Mouse (Mus musculus) G1E-ER4 (cell line): ENCODE results near the gene Acaa1b. TPM values are rescaled to one million over a fixed set of nuclear protein-coding genes. Genes with fewer than 3 reads are reported as not detected.

ENCODE experiments used
- GATA1 ChIP-seq: IDR thresholded peaks from one replicate; pipeline ENCODE4 v1.8.0; 2012; ENCODE audit warnings: low read length, inconsistent platforms
- polyA plus RNA-seq: library from polyadenylated mRNA; stranded (reverse); fragments of >175 nt; gene quantifications from 2 replicates; pipeline ENCODE4 v1.2.3, GENCODE M21; 2012

Acaa1b gene
- not detected in 2 replicates for polyA plus RNA-seq

- TF ChIP-seq GATA1, result no peak
These were observed at the start of gene Acaa1b for GRCm38 (mm10) chr9:119156278-119157201. Gene Acaa1b, minus strand, starts transcription at chr9:119157093.

GRCm38 (mm10) chr9:119206666-119207065 lies 49.8 kb upstream of the Acaa1b start:
- no peak for TF ChIP-seq GATA1

GRCm38 (mm10) chr9:119205756-119206155 lies 48.9 kb upstream of the Acaa1b start:
- no peak for TF ChIP-seq GATA1

GRCm38 (mm10) chr9:119203617-119204016 lies 46.7 kb upstream of the Acaa1b start:
- TF ChIP-seq GATA1, result no peak

GRCm38 (mm10) chr9:119201653-119202052 lies 44.8 kb upstream of the Acaa1b start:
- TF ChIP-seq GATA1, result no peak

DNA sequence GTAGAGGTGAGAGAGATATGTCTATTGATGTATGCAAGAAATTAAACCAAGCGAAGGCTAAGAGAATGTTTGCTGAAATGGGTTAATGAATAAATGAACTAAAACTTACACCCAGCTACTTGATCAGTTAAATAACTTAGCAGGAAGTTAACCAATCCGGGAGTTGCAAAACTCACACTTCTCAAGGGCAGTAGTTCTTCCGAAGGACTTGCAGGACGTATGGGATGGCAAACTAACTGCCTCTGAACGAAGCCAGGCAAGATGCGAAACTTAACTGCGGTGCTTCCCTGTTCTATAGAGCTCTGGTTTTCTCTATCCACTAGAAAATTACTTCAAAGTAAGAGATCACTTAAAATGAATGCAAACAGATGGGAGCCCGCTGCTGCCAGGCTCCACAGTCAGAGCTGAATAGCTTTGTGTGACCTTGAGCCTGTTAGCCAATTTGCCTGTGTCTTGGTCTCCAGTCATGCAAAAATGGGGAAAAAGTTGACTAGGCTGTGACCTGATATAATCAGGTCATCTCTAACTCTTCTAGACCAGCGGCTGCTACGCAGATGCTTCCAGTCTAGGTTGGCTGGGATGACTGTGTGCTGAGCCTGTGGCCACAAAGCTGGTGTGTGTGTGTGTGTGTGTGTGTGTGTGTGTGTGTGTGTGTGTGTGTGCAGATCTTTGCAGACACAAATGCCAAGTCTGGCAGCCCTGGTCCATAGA lies 42.4 kb upstream of the Acaa1b start:
- TF ChIP-seq GATA1, result no peak

DNA sequence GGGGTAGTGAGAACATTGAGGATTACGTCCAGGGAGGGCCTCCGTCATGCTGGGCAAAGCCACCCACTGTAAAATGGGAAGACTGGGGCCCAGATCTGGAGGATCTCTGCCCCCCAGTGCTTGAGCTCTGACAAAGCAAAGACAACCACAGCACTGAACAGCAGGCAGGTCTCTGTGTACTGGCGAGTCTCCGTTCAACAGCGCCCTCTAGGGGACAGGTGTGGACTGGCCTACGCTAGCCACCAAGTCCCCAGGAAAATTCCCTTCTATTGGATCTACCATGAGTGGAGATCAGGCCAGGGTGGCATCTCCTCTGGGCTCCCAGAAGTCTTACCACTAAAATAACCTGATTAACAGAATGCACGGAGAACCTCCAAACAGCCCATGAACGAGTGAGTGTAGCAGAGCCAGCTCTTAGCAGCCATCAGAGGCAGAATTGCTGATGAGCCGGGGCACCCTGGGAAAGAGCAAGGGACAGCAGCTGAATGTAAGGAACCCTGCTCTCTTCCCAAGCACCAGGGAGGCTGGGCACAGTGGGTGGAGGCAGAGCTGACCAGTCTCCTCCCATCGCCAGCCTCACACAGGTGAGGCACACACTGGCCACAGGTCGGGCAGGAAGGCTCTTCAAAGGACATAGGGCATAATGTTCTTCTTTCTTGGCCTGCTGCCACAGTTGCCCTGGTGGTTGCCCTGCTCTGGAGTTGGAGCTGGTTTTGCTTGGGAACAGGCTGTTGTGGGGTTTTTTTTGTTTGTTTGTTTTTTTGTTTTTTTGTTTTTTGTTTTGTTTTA lies 35.5 kb upstream of the Acaa1b start:
- no peak for TF ChIP-seq GATA1

DNA sequence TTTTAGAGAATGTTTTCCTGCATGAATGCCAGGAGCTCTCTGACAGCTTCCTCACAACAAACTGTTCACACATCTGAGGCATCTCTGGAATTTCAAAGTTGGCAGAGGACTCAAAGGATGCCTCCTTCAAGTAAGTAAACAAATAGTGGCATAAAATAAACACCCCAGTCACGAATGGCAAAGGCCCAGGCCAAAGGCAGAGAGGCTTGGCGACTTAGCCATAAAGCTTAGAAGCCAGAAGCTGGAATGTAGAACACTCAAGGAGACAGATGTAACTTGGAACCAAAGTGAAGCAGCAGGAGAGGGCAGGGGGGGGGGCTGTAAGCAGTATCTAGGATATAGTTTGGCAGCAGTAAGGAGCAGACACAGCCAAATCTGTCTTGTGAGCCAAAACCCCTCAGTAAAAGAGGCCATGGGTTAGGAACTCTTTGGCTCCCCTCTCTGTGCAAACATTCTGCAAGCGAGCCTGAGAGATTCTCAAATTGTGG lies 24.4 kb upstream of the Acaa1b start:
- no peak for TF ChIP-seq GATA1

DNA sequence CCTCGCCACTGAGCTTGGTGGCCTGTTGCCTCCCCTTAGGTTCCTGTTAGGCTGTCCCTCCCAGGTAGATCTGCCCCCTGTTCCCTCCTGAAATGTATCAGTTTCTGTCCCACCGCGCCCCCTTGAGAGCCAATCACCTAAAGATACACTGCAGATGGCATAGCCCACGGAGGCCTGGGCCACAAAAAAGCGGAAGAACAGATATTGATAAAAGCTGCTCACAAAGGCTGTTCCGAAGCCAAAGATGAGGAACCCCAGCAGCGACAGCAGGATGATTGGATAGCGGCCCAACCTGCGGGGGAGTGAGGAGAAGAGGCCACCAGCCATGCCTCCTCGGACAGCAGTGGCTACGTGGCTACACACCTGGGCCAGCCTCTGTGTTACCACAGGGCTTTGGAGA lies 22.4 kb upstream of the Acaa1b start:
- TF ChIP-seq GATA1, result no peak

GRCm38 (mm10) chr9:119167608-119168007 lies 10.7 kb upstream of the Acaa1b start:
- no peak for TF ChIP-seq GATA1

DNA sequence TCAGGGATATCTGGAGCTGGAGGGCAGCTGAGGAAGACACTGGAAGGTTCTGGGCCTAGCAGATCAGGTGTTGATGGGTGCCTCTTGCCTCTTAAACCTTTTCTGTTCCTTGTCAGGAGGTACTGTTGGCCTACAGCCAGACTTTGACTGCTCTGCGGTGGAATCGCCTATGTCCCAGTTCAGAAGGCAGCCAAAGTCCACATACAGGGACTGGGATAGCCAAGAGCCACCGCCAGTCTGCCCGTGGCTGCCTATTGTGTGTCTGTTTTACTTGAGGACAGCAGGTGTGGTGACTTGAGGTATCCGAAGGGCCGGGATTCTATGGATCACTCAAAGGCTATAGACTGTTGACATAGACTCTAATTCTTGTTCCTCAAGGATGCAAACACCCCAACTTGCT lies 8.7 kb upstream of the Acaa1b start:
- TF ChIP-seq GATA1, result no peak

GRCm38 (mm10) chr9:119164743-119165142 lies 7.8 kb upstream of the Acaa1b start:
- no peak for TF ChIP-seq GATA1

- no peak for TF ChIP-seq GATA1
These were observed 3.8 kb upstream of the Acaa1b start for GRCm38 (mm10) chr9:119160689-119161088.

GRCm38 (mm10) chr9:119158861-119159260 lies 2.0 kb upstream of the Acaa1b start, which contains the start of gene Gm47289:
Gene Gm47289, plus strand, starts transcription at chr9:119159161.
- TF ChIP-seq GATA1, result no peak

DNA sequence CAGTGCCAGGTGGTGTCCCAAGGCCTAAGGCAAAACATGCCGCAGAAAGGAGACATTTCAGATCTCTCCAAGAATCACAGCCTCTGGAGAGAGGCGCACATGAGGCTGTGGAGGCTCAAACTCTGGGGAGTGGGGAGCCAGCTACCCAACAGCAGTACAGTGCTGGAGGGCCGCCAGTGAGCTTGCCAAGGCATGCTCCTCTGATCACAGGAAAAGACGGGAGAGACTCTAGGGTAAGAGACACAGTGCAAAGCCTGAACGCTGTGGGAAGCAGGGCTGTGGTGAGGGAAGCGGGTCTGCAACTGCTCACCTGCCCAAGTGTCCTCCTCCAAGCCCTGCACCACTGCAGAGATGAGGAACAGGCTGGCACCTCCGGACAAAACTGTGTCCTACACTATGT lies 1.1 kb downstream of the Acaa1b start:
- TF ChIP-seq GATA1, result no peak
